Mouse (Mus musculus) liver, embryonic 14.5 days (tissue): ENCODE results near the gene E130114P18Rik. TPM values are rescaled to one million over a fixed set of nuclear protein-coding genes. Genes with fewer than 3 reads are reported as not detected.

Experiments
- ATAC-seq: fragments of 200-750 bp; cut with Nextera tagmentation; 2 replicates; pipeline ENCODE4 v1.8.0; 2017; ENCODE audit warnings: moderate number of reproducible peaks, mild to moderate bottlenecking, moderate library complexity; ENCODE audit not compliant: insufficient read depth
- DNase-seq, 3 experiments: peaks; one replicate each; pipeline ENCODE4 v3.0.0-alpha.2; 2012 to 2013; ENCODE audit warnings: low read depth in 3 of 3, low spot score in 3 of 3
- H3K27ac ChIP-seq: fragments of 300-500 bp; sonication (generic); 2 replicates; pipeline ENCODE4 v1.5.1; 2014; ENCODE audit warnings: moderate library complexity, mild to moderate bottlenecking, control low read depth, inconsistent platforms
- H3K27me3 ChIP-seq: fragments of 300-500 bp; sonication (generic); 2 replicates; pipeline ENCODE4 v1.6.1; 2014; ENCODE audit warnings: mild to moderate bottlenecking, low read length, moderate library complexity; ENCODE audit not compliant: control insufficient read depth, insufficient read depth
- H3K36me3 ChIP-seq: fragments of 300-500 bp; sonication (generic); replicated peaks from 2 replicates; pipeline ENCODE4 v1.6.1; 2014; ENCODE audit warnings: low read depth; ENCODE audit not compliant: control insufficient read depth, insufficient read depth
- H3K4me1 ChIP-seq, 2 experiments: fragments of 200-500 bp in 1 of 2; fragments of 300-500 bp in 1 of 2; sonication (generic) in 1 of 2; replicated peaks; 2 replicates each; pipeline ENCODE4 v1.6.1; 2012 to 2014; ENCODE audit warnings: antibody characterized with exemption in 1 of 2, inconsistent platforms in 1 of 2, low read length in 1 of 2; ENCODE audit not compliant: control insufficient read depth in 2 of 2, insufficient read depth in 2 of 2
- H3K4me2 ChIP-seq: fragments of 300-500 bp; sonication (generic); 2 replicates; pipeline ENCODE4 v1.6.1; 2014; ENCODE audit warnings: low read depth, mild to moderate bottlenecking, control low read depth, moderate library complexity
- H3K4me3 ChIP-seq, 2 experiments: fragments of 200-500 bp in 1 of 2; fragments of 300-500 bp in 1 of 2; sonication (generic) in 1 of 2; 2 replicates each; pipeline ENCODE4 v1.5.1; 2012 to 2014; ENCODE audit warnings: low read depth in 2 of 2, low read length in 2 of 2, mild to moderate bottlenecking in 2 of 2, control low read depth in 1 of 2, inconsistent platforms in 1 of 2, moderate library complexity in 1 of 2; ENCODE audit not compliant: insufficient read depth in 1 of 2
- H3K9ac ChIP-seq: fragments of 300-500 bp; sonication (generic); replicated peaks from 2 replicates; pipeline ENCODE4 v1.6.1; 2014; ENCODE audit warnings: mild to moderate bottlenecking, control low read depth, moderate library complexity
- H3K9me3 ChIP-seq: fragments of 300-500 bp; sonication (generic); 2 replicates; pipeline ENCODE4 v1.6.1; 2016; ENCODE audit warnings: low read length, mixed read lengths; ENCODE audit not compliant: control insufficient read depth
- CTCF ChIP-seq: IDR thresholded peaks from 2 replicates; pipeline ENCODE4 v1.5.1; 2016; ENCODE audit warnings: antibody characterized with exemption, low read depth, control low read depth
- EP300 ChIP-seq: IDR thresholded peaks from 2 replicates; pipeline ENCODE4 v1.6.1; 2016; ENCODE audit warnings: antibody characterized with exemption, low read depth
- WGBS: fragments of 180-500 bp; shearing (Covaris S2); extraction: QIAGEN DNeasy Blood & Tissue Kit; methylation state at CpG from one replicate; pipeline ENCODE4 v1.1.7; 2014; ENCODE audit not compliant: insufficient replicate concordance; 5-methylcytosine and 5-hydroxymethylcytosine counted together
- polyA plus RNA-seq, 2 experiments: library from polyadenylated mRNA; depleted of rRNA in 1 of 2; stranded (reverse) in 1 of 2; unstranded in 1 of 2; fragments of >200 nt; fragmentation: Nextera tagmentation in 1 of 2; extraction: Ambion mirVana in 1 of 2; gene quantifications; 2 replicates each; pipeline versions ENCODE4 v1.2.1 to v1.2.3; 2012 to 2014

E130114P18Rik gene
- polyA plus RNA-seq, 2 experiments = not detected

- 50% methylated on average over 5 of the region's 5 CpGs for WGBS
These were observed 35.2 kb upstream of the E130114P18Rik start for GRCm38 (mm10) chr4:97813035-97813434.

GRCm38 (mm10) chr4:97810348-97810939 lies 32.6 kb upstream of the E130114P18Rik start:
- Histone ChIP-seq H3K27ac (no peak overlapping the region), H3K9ac (no peak overlapping the region), H3K9me3 (no peaks in the 10 kb centered on the region), H3K4me2 (no peak overlapping the region), H3K36me3 (no peaks in the 10 kb centered on the region), H3K27me3 (no peaks in the 10 kb centered on the region), H3K4me3 (no peak overlapping the region), H3K4me1 (peaks cover 0 to 5% of the 10 kb centered on the region in 2 experiments; a peak in 3 of 4 replicates)
- TF ChIP-seq EP300 (peak; percentile 71), CTCF (no peak)
- peak; percentile 62 for ATAC-seq
- 58% methylated on average over 7 of the region's 7 CpGs for WGBS
- DNase-seq = peak in 1 of 3 experiments; percentile 20

More at GRCm38 (mm10) chr4:97813035-97813434, 35.2 kb upstream of the E130114P18Rik start:
- Histone ChIP-seq H3K4me3 (no peak overlapping the region), H3K4me2 (no peak overlapping the region), H3K27ac (no peak overlapping the region), H3K4me1 (peaks cover 0 to 7% of the 10 kb centered on the region in 2 experiments; a peak in 3 of 4 replicates), H3K27me3 (no peaks in the 10 kb centered on the region), H3K9ac (no peak overlapping the region), H3K36me3 (no peaks in the 10 kb centered on the region), H3K9me3 (no peaks in the 10 kb centered on the region)
- TF ChIP-seq EP300 (no peak), CTCF (no peak)
- ATAC-seq (no peak), DNase-seq (no peak)

- H3K4me1 ChIP-seq = peaks cover 0 to 5% of the 10 kb centered on the region in 2 experiments; a peak in 3 of 4 replicates
- 54% methylated on average over 4 of the region's 4 CpGs for WGBS
- no peaks in the 10 kb centered on the region for H3K9me3 ChIP-seq
- H3K27me3 ChIP-seq = no peaks in the 10 kb centered on the region
- no peak for TF ChIP-seq EP300
- no peak for TF ChIP-seq CTCF
- no peak overlapping the region for H3K9ac ChIP-seq
- H3K27ac ChIP-seq = no peak overlapping the region
- ATAC-seq = no peak
- no peaks in the 10 kb centered on the region for H3K36me3 ChIP-seq
- no peak overlapping the region for H3K4me2 ChIP-seq
- no peak for DNase-seq
- H3K4me3 ChIP-seq = no peak overlapping the region
These were observed 31.9 kb upstream of the E130114P18Rik start for GRCm38 (mm10) chr4:97809582-97810295.

GRCm38 (mm10) chr4:97808885-97809284 lies 31.0 kb upstream of the E130114P18Rik start:
- Histone ChIP-seq H3K27ac (no peak overlapping the region), H3K9ac (no peak overlapping the region), H3K9me3 (no peaks in the 10 kb centered on the region), H3K27me3 (no peaks in the 10 kb centered on the region), H3K36me3 (no peaks in the 10 kb centered on the region), H3K4me3 (no peak overlapping the region), H3K4me2 (no peak overlapping the region), H3K4me1 (peaks cover 0 to 3% of the 10 kb centered on the region in 2 experiments; a peak in 3 of 4 replicates)
- WGBS = 43% methylated on average over 3 of the region's 3 CpGs
- DNase-seq = no peak
- TF ChIP-seq EP300 (no peak), CTCF (no peak)
- no peak for ATAC-seq

GRCm38 (mm10) chr4:97806924-97807323 lies 29.0 kb upstream of the E130114P18Rik start:
- no peak for TF ChIP-seq EP300
- no peak for TF ChIP-seq CTCF
- ATAC-seq (no peak), DNase-seq (no peak)

More at GRCm38 (mm10) chr4:97806924-97807323, 29.0 kb upstream of the E130114P18Rik start:
- 59% methylated on average over 2 of the region's 2 CpGs for WGBS
- no peak overlapping the region for H3K4me2 ChIP-seq
- no peaks in the 10 kb centered on the region for H3K9me3 ChIP-seq
- no peaks in the 10 kb centered on the region for H3K27me3 ChIP-seq
- H3K36me3 ChIP-seq = no peaks in the 10 kb centered on the region
- no peak overlapping the region for H3K4me3 ChIP-seq
- peaks cover 0 to 3% of the 10 kb centered on the region in 2 experiments; a peak in 3 of 4 replicates for H3K4me1 ChIP-seq
- H3K27ac ChIP-seq = no peak overlapping the region
- H3K9ac ChIP-seq = no peak overlapping the region
